Mouse (Mus musculus) kidney, adult 2 months (tissue): ENCODE data around the gene Tdgf1. TPM values are rescaled to one million over a fixed set of nuclear protein-coding genes. Genes with fewer than 3 reads are reported as not detected.

Experiments
- DNase-seq: peaks from one replicate; pipeline ENCODE4 v3.0.0; 2021
- H3K27ac ChIP-seq: fragments of 200-500 bp; 2 replicates; pipeline ENCODE4 v1.5.1; 2012; ENCODE audit warnings: low read depth, low read length, control low read depth, inconsistent platforms; ENCODE audit not compliant: insufficient read depth
- H3K27me3 ChIP-seq: fragments of 200-500 bp; replicated peaks from 2 replicates; pipeline ENCODE4 v1.6.1; 2012; ENCODE audit warnings: mild to moderate bottlenecking, moderate library complexity, low read length, inconsistent platforms; ENCODE audit not compliant: control insufficient read depth, insufficient read depth
- H3K36me3 ChIP-seq: fragments of 200-500 bp; 2 replicates; pipeline ENCODE4 v1.6.1; 2012; ENCODE audit warnings: mild to moderate bottlenecking, moderate library complexity, low read length, inconsistent platforms; ENCODE audit not compliant: control insufficient read depth, insufficient read depth
- H3K4me1 ChIP-seq: fragments of 200-500 bp; 2 replicates; pipeline ENCODE4 v1.6.1; 2011; ENCODE audit warnings: low read length; ENCODE audit not compliant: control insufficient read depth, insufficient read depth
- H3K4me3 ChIP-seq: fragments of 200-500 bp; 2 replicates; pipeline ENCODE4 v1.5.1; 2011; ENCODE audit warnings: mild to moderate bottlenecking, low read depth, low read length, control low read depth; ENCODE audit not compliant: insufficient read depth
- CTCF ChIP-seq: fragments of 200-500 bp; conservative IDR thresholded peaks from 2 replicates; pipeline ENCODE4 v1.5.1; 2011; ENCODE audit warnings: low read depth, mild to moderate bottlenecking, control low read depth, low read length, moderate library complexity, mixed read lengths; ENCODE audit not compliant: insufficient read depth, insufficient read length
- POLR2A ChIP-seq: fragments of 200-500 bp; IDR thresholded peaks from one replicate; pipeline ENCODE4 v1.6.1; 2011; ENCODE audit warnings: low read depth, low read length, control low read depth
- WGBS: fragments of 180-500 bp; shearing (Covaris S2); methylation state at CpG from one replicate; pipeline ENCODE4 v1.1.7; 2018; 5-methylcytosine and 5-hydroxymethylcytosine counted together
- polyA plus RNA-seq: library from polyadenylated mRNA; depleted of rRNA; stranded (reverse); fragments of >200 nt; gene quantifications from 2 replicates; pipeline ENCODE4 v1.2.3, GENCODE M21; 2012

The Tdgf1 gene
- polyA plus RNA-seq, 1 experiment = not detected

DNA sequence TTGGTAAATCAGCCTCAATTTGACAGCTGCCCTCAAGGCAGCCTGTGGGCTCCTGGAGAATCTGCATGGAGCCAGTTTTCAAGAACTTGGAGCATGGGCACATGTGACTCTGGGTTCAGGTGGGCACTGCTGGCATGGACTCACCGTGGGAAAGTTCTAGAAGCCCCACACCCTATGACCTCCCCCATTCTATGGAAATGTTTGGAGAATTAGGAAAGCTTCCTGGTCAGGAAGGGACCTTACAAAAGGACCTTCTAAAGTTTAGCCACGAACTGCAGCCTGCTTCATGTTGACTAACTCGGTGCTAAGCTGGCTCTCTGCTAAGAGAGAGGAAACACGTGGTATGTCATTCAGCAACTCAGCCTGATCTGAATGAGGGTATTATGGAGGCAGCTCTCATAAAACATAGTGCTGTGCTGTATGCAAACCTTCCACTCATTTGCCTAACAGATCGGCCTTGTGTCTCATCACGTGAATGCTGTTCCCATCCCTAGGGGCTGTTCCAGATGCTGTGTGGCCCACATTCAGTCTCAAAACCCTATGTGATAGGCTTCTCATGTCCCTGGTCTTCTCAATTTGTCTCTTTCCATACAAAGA, 36.5 kb downstream of the Tdgf1 start:
- no peaks in the 10 kb centered on the region for H3K27me3 ChIP-seq
- DNase-seq = no peak
- H3K4me1 ChIP-seq = no peaks in the 10 kb centered on the region
- WGBS = 79% methylated on average over 6 of the region's 6 CpGs
- no peak overlapping the region for H3K27ac ChIP-seq
- TF ChIP-seq CTCF (no peak), POLR2A (no peak)
- H3K36me3 ChIP-seq = no peaks in the 10 kb centered on the region
- no peak overlapping the region for H3K4me3 ChIP-seq

DNA sequence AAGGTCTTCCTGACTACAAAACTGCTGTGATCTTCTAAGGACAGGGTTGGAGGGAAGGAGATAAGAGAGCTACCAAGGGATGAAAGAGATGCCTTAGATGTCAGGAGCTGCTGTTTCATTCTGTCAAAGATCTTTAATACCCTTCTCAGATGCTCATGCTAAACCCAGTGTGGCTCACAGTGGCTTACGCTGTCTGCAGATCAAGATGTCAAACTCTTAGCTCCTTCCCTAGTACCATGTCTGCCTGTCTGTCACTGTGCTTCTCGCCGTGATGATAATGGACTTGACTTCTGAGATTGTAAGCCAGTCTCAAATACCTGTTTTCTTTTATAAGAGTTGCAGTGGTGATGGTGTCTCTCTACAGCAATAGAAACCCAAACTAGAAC, 37.3 kb downstream of the Tdgf1 start:
- H3K27ac ChIP-seq = no peak overlapping the region
- H3K4me1 ChIP-seq = no peaks in the 10 kb centered on the region
- TF ChIP-seq CTCF = no peak
- no peak for TF ChIP-seq POLR2A
- H3K27me3 ChIP-seq = no peaks in the 10 kb centered on the region
- no peaks in the 10 kb centered on the region for H3K36me3 ChIP-seq
- 94% methylated on average over 3 of the region's 3 CpGs for WGBS
- no peak for DNase-seq
- H3K4me3 ChIP-seq = no peak overlapping the region

GRCm38 (mm10) chr9:110907838-110908630, 37.9 kb downstream of the Tdgf1 start:
- H3K27ac ChIP-seq = no peak overlapping the region
- no peaks in the 10 kb centered on the region for H3K27me3 ChIP-seq
- H3K36me3 ChIP-seq = no peaks in the 10 kb centered on the region
- WGBS = 88% methylated on average over 4 of the region's 4 CpGs
- no peak overlapping the region for H3K4me3 ChIP-seq
- TF ChIP-seq POLR2A (no peak), CTCF (no peak)
- no peak for DNase-seq
- H3K4me1 ChIP-seq = no peaks in the 10 kb centered on the region

GRCm38 (mm10) chr9:110907201-110907837, 38.6 kb downstream of the Tdgf1 start:
- Histone ChIP-seq H3K36me3 (no peaks in the 10 kb centered on the region), H3K27ac (no peak overlapping the region), H3K4me1 (no peaks in the 10 kb centered on the region), H3K4me3 (no peak overlapping the region), H3K27me3 (no peaks in the 10 kb centered on the region)
- 91% methylated on average over 11 of the region's 11 CpGs for WGBS
- DNase-seq = no peak
- TF ChIP-seq POLR2A (no peak), CTCF (no peak)

- TF ChIP-seq CTCF (no peak), POLR2A (no peak)
- H3K4me3 ChIP-seq = no peak overlapping the region
- H3K27me3 ChIP-seq = no peaks in the 10 kb centered on the region
- H3K4me1 ChIP-seq = no peaks in the 10 kb centered on the region
- H3K36me3 ChIP-seq = peaks cover 4% of the 10 kb centered on the region
- WGBS = 79% methylated on average over 4 of the region's 4 CpGs
- no peak overlapping the region for H3K27ac ChIP-seq
- no peak for DNase-seq
Measured at GRCm38 (mm10) chr9:110902271-110902670, 43.7 kb downstream of the Tdgf1 start.

- TF ChIP-seq POLR2A (no peak), CTCF (no peak)
- 95% methylated on average over 6 of the region's 6 CpGs for WGBS
- H3K27me3 ChIP-seq = no peaks in the 10 kb centered on the region
- no peak for DNase-seq
- H3K27ac ChIP-seq = no peak overlapping the region
- no peaks in the 10 kb centered on the region; the same call in 1 of the 2 replicates for H3K4me1 ChIP-seq
- peaks cover 4% of the 10 kb centered on the region for H3K36me3 ChIP-seq
- H3K4me3 ChIP-seq = no peak overlapping the region
Measured at GRCm38 (mm10) chr9:110901204-110901603, 44.8 kb downstream of the Tdgf1 start.

DNA sequence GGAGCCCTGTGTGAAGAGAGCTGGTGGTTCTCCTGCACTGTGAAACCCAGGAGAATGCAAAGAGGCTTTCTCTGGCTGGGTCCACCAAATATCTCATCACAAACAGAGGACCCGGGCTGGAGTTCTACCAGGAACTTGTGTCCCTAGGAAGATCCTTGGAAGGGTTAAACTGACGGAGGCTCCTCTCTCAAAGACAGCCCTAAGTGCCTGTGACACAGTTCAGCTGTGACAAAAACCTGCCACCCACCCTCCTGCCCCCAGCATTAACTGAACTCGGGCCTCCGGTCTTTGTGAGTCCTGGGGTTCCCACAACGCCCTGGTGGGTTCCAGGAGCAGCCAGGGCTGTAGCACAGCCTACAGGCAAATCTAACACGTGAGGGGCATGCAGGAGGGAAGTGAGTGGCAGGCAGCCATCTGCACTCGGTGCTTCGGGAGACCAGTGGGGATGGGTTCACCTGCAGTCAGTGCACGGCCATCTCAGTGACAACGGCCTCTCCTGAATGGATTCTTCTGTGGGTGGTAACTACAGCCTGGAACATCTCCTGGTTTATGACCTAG, 46.4 kb downstream of the Tdgf1 start:
- Histone ChIP-seq H3K27ac (no peak overlapping the region), H3K36me3 (peaks cover 4% of the 10 kb centered on the region), H3K4me1 (no peaks in the 10 kb centered on the region; the same call in 1 of the 2 replicates), H3K4me3 (no peak overlapping the region), H3K27me3 (no peaks in the 10 kb centered on the region)
- WGBS = 62% methylated on average over 10 of the region's 10 CpGs
- TF ChIP-seq POLR2A = no peak
- TF ChIP-seq CTCF = no peak
- DNase-seq = no peak
